Mouse (Mus musculus) ES-Bruce4 (cell line): ENCODE measurements around the gene Cdc25b.

Source experiments
- CTCF ChIP-seq: IDR thresholded peaks from one replicate; pipeline ENCODE4 v1.8.1; 2011; ENCODE audit warnings: low read depth, low read length
- EP300 ChIP-seq: IDR thresholded peaks from 2 replicates; pipeline ENCODE4 v1.6.1; 2011; ENCODE audit warnings: low read depth, low read length; ENCODE audit not compliant: insufficient read depth
- POLR2A ChIP-seq: IDR thresholded peaks from one replicate; pipeline ENCODE4 v1.8.1; 2011; ENCODE audit warnings: low read length; ENCODE audit not compliant: insufficient read depth

- TF ChIP-seq CTCF, result no peak
- TF ChIP-seq EP300, result no peak
- TF ChIP-seq POLR2A, result no peak
These were observed 11.3 kb upstream of the Cdc25b start for GRCm38 (mm10) chr2:131175286-131175944.
